Mouse (Mus musculus): ENCODE data around the gene Cyp2j8.

DNA sequence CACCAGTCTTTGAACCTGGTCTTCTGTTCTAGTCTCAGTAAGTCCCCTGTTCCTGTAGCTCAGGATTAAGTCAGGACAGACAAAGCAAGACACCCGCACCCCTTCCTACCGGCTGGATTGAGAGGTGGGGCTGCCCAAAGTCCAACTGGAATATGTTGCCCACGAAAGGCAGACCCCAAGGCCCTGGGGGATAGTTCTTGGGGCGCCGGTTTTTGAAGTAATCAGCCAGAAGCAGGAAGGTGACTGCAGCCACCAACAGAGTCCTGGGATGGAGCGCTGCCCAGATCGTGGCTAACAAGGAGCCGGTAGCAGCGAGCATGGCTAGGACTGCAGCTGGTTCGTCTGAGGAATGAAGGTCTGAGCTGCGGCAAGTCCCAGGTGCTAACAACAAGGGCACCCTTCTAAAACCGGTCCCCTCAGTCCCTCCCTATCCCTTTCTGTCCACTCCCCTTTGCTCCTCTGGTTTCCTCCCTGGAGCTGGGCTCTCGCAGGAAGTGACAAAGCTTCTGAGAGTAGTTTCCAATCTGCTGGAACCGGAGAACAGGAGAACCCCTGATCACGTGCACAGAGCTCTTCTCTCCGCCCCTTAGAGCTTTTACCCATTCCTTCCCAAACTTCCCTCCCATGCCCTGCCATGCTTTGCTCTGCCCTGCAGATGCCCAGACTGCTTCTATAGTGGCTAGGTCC is 46.1 kb upstream of the Cyp2j8 start, which contains the start of gene Cyp2j6:
- TF ChIP-seq ZC3H11A (IDR thresholded peaks at IDR 0.05; ENCODE audit: borderline replicate concordance, low read depth, low read length) (no peak), MAFK (IDR thresholded peaks at IDR 0.05; ENCODE audit: insufficient read depth, low read depth, low read length) (no peak), ZNF384 (IDR thresholded peaks at IDR 0.05; ENCODE audit: low read depth, low read length) (no peak), HCFC1 (IDR thresholded peaks at IDR 0.05; ENCODE audit: borderline replicate concordance, insufficient read depth, low read length) (no peak)

All from ES-E14 (cell line).